Mouse (Mus musculus): ENCODE data around the gene Ankrd45.
"Not testable (repeated sequence)": the region's sequence is repeated elsewhere in the genome, so short reads cannot be mapped to it uniquely, and the experiment has no call there.

Gene Ankrd45

GRCm38 (mm10) chr1:161142531-161143159, at the start of gene Ankrd45:
Gene Ankrd45, plus strand, starts transcription at chr1:161142691.
- DNase-seq (ENCODE audit: extremely low read depth, low read depth): no peak

DNA sequence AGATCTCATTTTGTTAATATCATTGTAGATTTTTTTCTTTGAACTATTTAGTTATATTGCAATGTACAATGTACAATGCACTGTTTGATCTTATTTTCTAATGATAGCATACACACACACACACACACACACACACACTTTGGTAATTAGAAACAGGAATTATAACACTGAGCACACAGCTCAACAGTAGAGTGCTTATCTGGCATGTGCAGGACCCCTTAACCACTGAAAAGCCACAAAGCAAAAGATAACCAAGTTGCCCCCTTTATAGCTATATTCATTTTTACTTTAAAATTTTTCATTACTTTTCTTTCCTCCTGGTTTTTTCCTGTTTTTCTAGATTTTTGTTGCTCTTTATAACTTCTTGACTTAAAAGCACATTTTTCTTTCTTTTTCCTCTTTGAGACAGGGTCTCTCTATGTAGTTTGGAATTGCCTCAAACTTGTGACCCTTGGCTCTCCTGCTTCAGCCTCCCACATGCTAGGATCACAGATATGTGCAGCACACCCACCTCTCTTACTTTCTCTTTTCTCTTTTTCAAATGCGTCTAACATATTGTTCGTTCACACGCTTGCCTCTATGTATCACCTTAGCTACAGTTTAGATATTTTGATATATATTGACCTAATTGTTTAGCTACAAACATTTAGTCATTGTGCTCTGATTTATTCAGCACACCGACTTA, 42.6 kb upstream of the Ankrd45 start:
- no peak for DNase-seq (ENCODE audit: extremely low read depth, low read depth)

GRCm38 (mm10) chr1:161103842-161104241, 38.6 kb upstream of the Ankrd45 start:
- no peak for DNase-seq (ENCODE audit: extremely low read depth, low read depth)

GRCm38 (mm10) chr1:161109216-161109615, 33.3 kb upstream of the Ankrd45 start:
- DNase-seq (ENCODE audit: extremely low read depth, low read depth): no peak

DNA sequence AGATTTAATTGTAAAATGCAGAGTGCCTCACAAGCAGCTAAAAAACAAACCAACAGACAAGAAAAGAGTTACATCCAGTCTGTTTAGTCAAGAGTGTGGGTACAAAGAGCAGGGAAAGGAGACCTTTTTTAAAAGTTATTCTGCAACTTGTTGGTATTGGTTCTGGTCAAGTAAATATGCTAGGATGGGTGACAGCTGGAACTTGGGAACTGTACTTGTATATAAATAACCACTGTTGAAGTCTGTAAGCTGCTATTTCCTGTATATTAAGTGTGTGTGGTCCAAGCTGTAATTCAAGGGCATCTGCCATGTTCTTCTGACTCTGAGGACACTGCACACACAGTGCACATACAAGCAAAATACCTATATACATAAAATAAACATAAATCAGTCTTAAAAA, 27.9 kb upstream of the Ankrd45 start:
- DNase-seq (ENCODE audit: extremely low read depth, low read depth): no peak

DNA sequence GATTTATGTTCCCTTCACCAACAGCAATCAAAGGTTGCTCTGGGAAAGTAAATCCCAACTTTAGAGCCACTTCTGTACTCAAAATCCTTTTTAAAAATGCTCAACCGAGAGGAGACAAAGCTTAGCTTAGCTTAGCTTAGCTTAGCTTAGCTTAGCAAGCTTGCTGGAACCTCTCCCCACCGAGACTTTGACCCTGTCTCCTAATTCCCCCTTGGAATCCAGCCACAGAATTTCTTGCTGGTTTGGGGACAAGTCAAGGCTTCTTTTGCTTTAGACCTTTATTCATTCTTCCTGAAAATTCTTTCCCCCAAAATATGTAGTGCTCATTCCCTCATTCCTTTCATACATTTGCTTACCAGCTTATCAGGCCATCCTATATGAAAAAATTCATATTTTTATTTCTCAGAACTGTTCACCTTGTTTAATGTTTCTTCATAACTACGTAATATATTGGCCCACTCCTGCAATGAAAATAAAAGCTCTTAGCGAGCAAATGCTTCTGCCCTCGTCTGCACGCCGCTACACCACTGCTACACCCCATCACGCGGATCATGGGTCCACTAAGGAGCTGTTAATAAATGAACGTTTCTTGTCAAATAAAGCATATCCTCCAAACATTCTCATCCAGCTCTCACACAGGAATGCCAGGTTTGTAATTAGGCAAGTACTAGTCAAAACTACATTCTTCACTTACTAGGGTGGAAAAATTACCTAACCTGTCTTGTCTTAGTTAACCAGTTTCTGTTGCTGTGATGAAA, 19.7 kb upstream of the Ankrd45 start:
- no peak for DNase-seq (ENCODE audit: extremely low read depth, low read depth)

DNA sequence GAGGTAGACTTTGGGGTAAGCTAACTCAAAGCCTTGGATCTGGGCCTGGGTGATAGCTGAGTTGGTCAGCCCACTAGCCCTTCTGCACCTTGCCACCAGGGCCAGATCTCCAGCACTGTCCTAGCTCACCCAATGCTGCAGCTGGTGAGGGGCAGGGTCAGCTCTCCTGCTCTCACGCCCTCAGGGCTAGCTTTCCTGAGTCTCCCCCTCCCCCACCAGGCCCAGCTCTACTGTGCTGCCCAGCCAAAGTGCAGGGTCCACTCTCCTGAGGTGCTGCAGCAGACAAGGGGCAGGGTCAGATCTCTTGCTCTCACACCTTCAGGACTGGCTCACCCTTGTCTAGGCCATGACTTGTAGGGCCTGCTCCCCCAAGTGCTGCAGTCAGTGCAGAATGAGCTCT, 16.0 kb upstream of the Ankrd45 start:
- no peak for DNase-seq (ENCODE audit: extremely low read depth, low read depth)

- DNase-seq (ENCODE audit: extremely low read depth, low read depth): peak; percentile 93
Observed at GRCm38 (mm10) chr1:161130726-161131664, 11.5 kb upstream of the Ankrd45 start, which contains the start of gene Klhl20. Gene Klhl20, minus strand, starts transcription at chr1:161131511.

- DNase-seq (ENCODE audit: extremely low read depth, low read depth): no peak
Observed at GRCm38 (mm10) chr1:161139496-161139895, 3.0 kb upstream of the Ankrd45 start.

DNA sequence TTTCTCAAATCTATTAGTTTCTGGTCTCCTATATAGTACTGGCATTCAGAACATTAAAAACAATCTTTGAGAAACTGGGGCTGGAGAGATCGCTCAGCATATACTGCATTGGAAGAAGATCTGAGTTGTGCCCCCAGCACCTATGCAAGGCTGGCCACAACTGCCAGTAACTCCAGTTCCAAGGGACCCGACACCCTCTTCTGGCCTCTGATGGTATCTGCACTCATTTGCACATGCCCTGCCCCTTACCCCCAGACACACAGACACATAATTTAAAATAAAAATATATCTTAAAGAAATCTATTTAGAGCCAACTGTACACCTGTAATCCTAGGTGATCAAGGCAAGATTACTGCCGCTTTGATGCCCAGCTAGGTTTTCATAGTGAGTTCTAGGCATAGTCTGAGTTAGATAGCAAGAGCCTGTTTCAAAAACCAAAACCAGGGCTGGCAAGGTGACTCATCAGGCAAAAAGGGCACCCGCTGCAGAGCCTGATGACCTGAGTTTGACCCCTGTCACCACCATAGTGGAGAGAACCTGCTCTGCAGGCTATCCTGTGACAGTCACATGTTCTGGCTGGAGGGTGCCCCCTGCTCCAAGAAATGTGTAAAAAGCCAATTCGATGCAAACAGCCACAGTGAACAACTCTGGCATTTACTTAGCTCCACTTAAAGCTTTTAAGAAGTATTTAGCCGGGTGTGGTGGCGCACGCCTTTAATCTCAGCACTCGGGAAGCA, 2.3 kb upstream of the Ankrd45 start:
- DNase-seq (ENCODE audit: extremely low read depth, low read depth): no peak

DNA sequence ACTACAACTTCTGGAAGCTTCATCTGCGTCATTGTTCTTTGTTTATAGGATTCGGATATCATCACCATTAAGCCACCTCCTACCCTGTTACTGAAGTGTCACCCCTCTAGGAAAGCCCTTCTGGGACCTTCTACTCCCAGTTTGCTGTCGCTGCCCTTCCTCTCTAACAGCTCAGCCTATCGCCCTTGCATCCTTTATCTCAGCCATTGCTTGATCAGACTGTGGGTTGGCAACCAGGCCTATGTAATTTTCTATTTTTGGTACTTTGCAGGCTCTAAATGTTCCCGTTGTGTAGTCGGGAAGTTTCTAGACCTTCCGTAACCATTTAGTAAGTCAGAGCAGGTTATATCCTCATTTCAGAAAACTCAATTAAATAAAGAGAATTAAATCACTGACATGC, 725 bp downstream of the Ankrd45 start:
- no peak for DNase-seq (ENCODE audit: extremely low read depth, low read depth)

GRCm38 (mm10) chr1:161145611-161146010, 3.1 kb downstream of the Ankrd45 start:
- not testable (repeated sequence) for DNase-seq (ENCODE audit: extremely low read depth, low read depth)

DNA sequence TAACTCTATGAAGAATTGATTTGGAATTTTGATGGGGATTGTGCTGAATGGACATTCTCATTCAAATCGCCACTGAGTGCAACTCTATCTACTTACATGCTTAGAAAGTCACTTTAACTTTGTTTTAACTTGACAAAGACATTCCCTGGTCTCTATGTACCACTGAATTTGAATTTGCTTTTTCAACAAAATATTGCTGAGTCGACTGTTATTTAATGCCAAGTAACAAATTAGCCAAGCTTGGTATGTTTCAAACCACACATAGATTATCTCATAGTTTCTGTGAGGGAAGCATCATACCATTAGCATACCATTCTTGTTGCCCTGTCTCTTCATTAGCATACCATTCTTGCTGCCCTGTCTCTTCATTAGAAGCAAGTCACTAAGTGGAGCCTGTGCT, 5.4 kb downstream of the Ankrd45 start:
- DNase-seq (ENCODE audit: extremely low read depth, low read depth): no peak

GRCm38 (mm10) chr1:161151098-161151497, 8.6 kb downstream of the Ankrd45 start:
- no peak for DNase-seq (ENCODE audit: extremely low read depth, low read depth)

- DNase-seq (ENCODE audit: extremely low read depth, low read depth): no peak
Observed at GRCm38 (mm10) chr1:161156546-161156945, 14.1 kb downstream of the Ankrd45 start.

- DNase-seq (ENCODE audit: extremely low read depth, low read depth): no peak
Observed at GRCm38 (mm10) chr1:161159214-161159613, 16.7 kb downstream of the Ankrd45 start, which contains the start of gene Tex50. Gene Tex50, minus strand, starts transcription at chr1:161159314.

GRCm38 (mm10) chr1:161160266-161160665, 17.8 kb downstream of the Ankrd45 start:
- DNase-seq (ENCODE audit: extremely low read depth, low read depth): no peak

DNA sequence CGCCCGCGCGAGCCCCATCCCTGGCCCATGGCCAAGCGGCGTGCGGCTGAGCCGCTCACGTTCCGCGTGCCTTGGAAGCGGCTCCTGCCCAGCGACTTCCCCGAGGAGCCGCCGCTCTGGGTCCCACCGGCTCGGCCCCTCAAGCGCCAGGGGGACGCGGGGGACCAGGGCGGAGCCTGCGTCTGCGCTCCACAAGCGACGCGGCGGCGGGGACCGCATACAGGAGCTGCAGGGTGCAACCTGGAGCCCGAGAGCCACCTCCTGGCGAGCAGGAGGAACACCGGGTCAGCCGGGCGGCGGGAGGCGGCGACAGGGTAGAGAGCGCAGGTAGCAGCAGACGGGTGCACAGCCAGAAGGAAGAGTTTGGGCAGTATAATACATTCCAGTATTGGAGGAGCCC, 28.2 kb downstream of the Ankrd45 start:
- peak; percentile 44 for DNase-seq (ENCODE audit: extremely low read depth, low read depth)

DNA sequence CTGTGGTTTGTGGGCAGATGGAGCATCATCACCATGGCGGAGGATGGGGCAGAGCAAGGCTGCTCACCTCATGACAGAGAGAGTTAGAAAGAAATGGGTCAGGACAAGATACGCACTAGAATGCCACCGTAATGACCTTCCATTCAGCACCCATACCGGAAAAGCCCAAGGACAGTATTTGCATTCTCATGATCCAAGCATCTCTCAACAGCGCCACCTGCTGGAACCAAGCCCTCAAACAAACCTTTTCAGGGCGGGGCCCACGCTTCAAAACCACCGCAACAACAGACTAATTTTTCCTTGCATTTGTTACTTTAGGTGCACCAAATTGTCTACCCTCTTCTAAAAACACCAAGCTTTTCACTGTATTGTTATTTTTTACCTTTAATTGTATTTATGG, 38.2 kb downstream of the Ankrd45 start:
- peak; percentile 59 for DNase-seq (ENCODE audit: extremely low read depth, low read depth)

DNA sequence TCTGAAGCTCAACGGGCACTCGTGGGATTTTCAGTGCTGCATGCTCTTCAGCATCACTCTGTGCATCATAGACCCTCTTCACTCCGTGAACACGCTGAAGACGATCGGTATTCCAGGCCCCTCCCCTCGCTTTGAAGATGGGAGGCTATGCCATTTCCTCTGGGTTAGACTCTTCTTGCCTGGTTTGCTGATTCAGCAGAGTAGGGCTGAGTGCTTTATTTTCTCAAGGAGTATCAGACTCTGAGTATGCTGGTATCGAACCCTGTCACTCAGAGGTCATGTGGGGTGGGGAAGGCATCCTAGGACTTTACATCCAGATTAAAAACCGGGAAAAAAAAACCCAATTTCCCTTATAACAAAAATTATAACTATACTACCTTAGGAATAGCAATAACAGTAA, 39.9 kb downstream of the Ankrd45 start:
- no peak for DNase-seq (ENCODE audit: extremely low read depth, low read depth)
